In genomic region chr14:102965841-102966240, GRCm38 (mm10) we compare ENCODE assay signal across 26 mouse cellular contexts. TPM values are rescaled to one million over a fixed set of nuclear protein-coding genes. Genes with fewer than 3 reads are reported as not detected.
DNase-seq lines count a peak whose midpoint lies in the region; ATAC-seq and TF ChIP-seq lines count a peak whose summit lies in the region.
"Had no signal": no experiment of that assay in that cellular context is flagged by ENCODE, and none has a peak within 500 bp of the region (broad histone marks: within the 10 kb centered on the region; RNA-seq: fewer than 3 reads in every experiment).

No protein-coding gene starts in this region.

- TF ChIP-seq EP300 in stomach, postnatal 0 days (optimal IDR thresholded peaks at IDR 0.05): no peak

- H3K4me2 ChIP-seq in hindbrain, embryonic 13.5 days: no peak overlapping the region
- H3K4me2 ChIP-seq in neural tube, embryonic 13.5 days: no peak overlapping the region
- no peak overlapping the region for H3K4me2 ChIP-seq in stomach, embryonic 14.5 days (replicated peaks; ENCODE audit: low read depth, low read length)
- no peak overlapping the region for H3K4me2 ChIP-seq in stomach, postnatal 0 days (replicated peaks; ENCODE audit: low read depth)
- H3K4me2 ChIP-seq: embryonic facial prominence, embryonic 12.5 days; embryonic facial prominence, embryonic 15.5 days; heart, embryonic 15.5 days; intestine, embryonic 15.5 days had no signal

- no peaks in the 10 kb centered on the region for H3K9me3 ChIP-seq in hindbrain, embryonic 13.5 days
- no peaks in the 10 kb centered on the region for H3K9me3 ChIP-seq in hindbrain, embryonic 10.5 days
- no peaks in the 10 kb centered on the region for H3K9me3 ChIP-seq in neural tube, embryonic 13.5 days
- H3K9me3 ChIP-seq in stomach, embryonic 14.5 days (ENCODE audit: control insufficient read depth, low read depth, low read length): no peaks in the 10 kb centered on the region
- no peaks in the 10 kb centered on the region for H3K9me3 ChIP-seq in stomach, postnatal 0 days (ENCODE audit: control insufficient read depth, low read length)
- H3K9me3 ChIP-seq: embryonic facial prominence, embryonic 12.5 days; embryonic facial prominence, embryonic 15.5 days; heart, embryonic 12.5 days; heart, embryonic 15.5 days; intestine, embryonic 15.5 days had no signal

- no peak overlapping the region for H3K27ac ChIP-seq in hindbrain, embryonic 13.5 days
- no peak overlapping the region for H3K27ac ChIP-seq in hindbrain, embryonic 10.5 days
- H3K27ac ChIP-seq in neural tube, embryonic 13.5 days (replicated peaks): 0 out of 2 replicates have a peak overlapping the region, but pooled peaks have one; percentile 33
- no peak overlapping the region for H3K27ac ChIP-seq in stomach, embryonic 14.5 days (ENCODE audit: low read length)
- no peak overlapping the region for H3K27ac ChIP-seq in stomach, postnatal 0 days (replicated peaks)
- H3K27ac ChIP-seq: embryonic facial prominence, embryonic 12.5 days; embryonic facial prominence, embryonic 15.5 days; heart, embryonic 15.5 days; intestine, embryonic 15.5 days had no signal

- H3K4me1 ChIP-seq in hindbrain, embryonic 13.5 days (replicated peaks): 0 out of 2 replicates have a peak, but pooled peaks cover 3% of the 10 kb centered on the region
- no peaks in the 10 kb centered on the region for H3K4me1 ChIP-seq in hindbrain, embryonic 10.5 days (replicated peaks)
- H3K4me1 ChIP-seq in neural tube, embryonic 13.5 days (replicated peaks): no peaks in the 10 kb centered on the region
- H3K4me1 ChIP-seq in stomach, embryonic 14.5 days (ENCODE audit: control insufficient read depth, insufficient read depth, low read length): no peaks in the 10 kb centered on the region
- H3K4me1 ChIP-seq in stomach, postnatal 0 days (replicated peaks; ENCODE audit: control insufficient read depth, insufficient read depth): no peaks in the 10 kb centered on the region; the same call in 1 of the 2 replicates
- H3K4me1 ChIP-seq: embryonic facial prominence, embryonic 12.5 days; embryonic facial prominence, embryonic 15.5 days; intestine, embryonic 15.5 days had no signal

- no peaks in the 10 kb centered on the region for H3K27me3 ChIP-seq in hindbrain, embryonic 13.5 days
- no peaks in the 10 kb centered on the region for H3K27me3 ChIP-seq in hindbrain, embryonic 10.5 days (ENCODE audit: insufficient read depth, poor library complexity, severe bottlenecking)
- H3K27me3 ChIP-seq in neural tube, embryonic 13.5 days: no peaks in the 10 kb centered on the region
- H3K27me3 ChIP-seq in stomach, embryonic 14.5 days (ENCODE audit: control insufficient read depth, insufficient read depth, low read length): no peaks in the 10 kb centered on the region
- H3K27me3 ChIP-seq in stomach, postnatal 0 days (ENCODE audit: control insufficient read depth, insufficient read depth, low read length): no peaks in the 10 kb centered on the region
- H3K27me3 ChIP-seq: embryonic facial prominence, embryonic 12.5 days; embryonic facial prominence, embryonic 15.5 days; heart, embryonic 12.5 days; heart, embryonic 15.5 days; intestine, embryonic 15.5 days had no signal

- no peak overlapping the region for H3K4me3 ChIP-seq in hindbrain, embryonic 13.5 days
- no peak overlapping the region for H3K4me3 ChIP-seq in hindbrain, embryonic 10.5 days
- H3K4me3 ChIP-seq in neural tube, embryonic 13.5 days: no peak overlapping the region
- no peak overlapping the region for H3K4me3 ChIP-seq in stomach, embryonic 14.5 days (ENCODE audit: low read depth, low read length)
- H3K4me3 ChIP-seq in stomach, postnatal 0 days (ENCODE audit: low read depth, low read length): no peak overlapping the region
- H3K4me3 ChIP-seq: embryonic facial prominence, embryonic 12.5 days; embryonic facial prominence, embryonic 15.5 days; heart, embryonic 12.5 days; heart, embryonic 15.5 days; intestine, embryonic 15.5 days had no signal

- no peak overlapping the region for H3K9ac ChIP-seq in hindbrain, embryonic 13.5 days
- H3K9ac ChIP-seq in neural tube, embryonic 13.5 days: no peak overlapping the region
- no peak overlapping the region for H3K9ac ChIP-seq in stomach, embryonic 14.5 days (replicated peaks; ENCODE audit: low read depth, low read length)
- H3K9ac ChIP-seq in stomach, postnatal 0 days (ENCODE audit: low read length): no peak overlapping the region
- H3K9ac ChIP-seq: embryonic facial prominence, embryonic 12.5 days; embryonic facial prominence, embryonic 15.5 days; forebrain, postnatal 0 days; heart, embryonic 12.5 days; heart, embryonic 15.5 days; intestine, embryonic 15.5 days had no signal

- no peak for TF ChIP-seq CTCF in stomach, postnatal 0 days (IDR thresholded peaks at IDR 0.05; ENCODE audit: low read depth)

- no peaks in the 10 kb centered on the region for H3K36me3 ChIP-seq in hindbrain, embryonic 13.5 days
- no peaks in the 10 kb centered on the region for H3K36me3 ChIP-seq in hindbrain, embryonic 10.5 days
- H3K36me3 ChIP-seq in neural tube, embryonic 13.5 days: no peaks in the 10 kb centered on the region
- H3K36me3 ChIP-seq in stomach, embryonic 14.5 days (ENCODE audit: control insufficient read depth, insufficient read depth, low read length): no peaks in the 10 kb centered on the region
- H3K36me3 ChIP-seq in stomach, postnatal 0 days (ENCODE audit: control insufficient read depth, insufficient read depth, low read length): no peaks in the 10 kb centered on the region
- H3K36me3 ChIP-seq: embryonic facial prominence, embryonic 12.5 days; embryonic facial prominence, embryonic 15.5 days; heart, embryonic 12.5 days; heart, embryonic 15.5 days; intestine, embryonic 15.5 days had no signal

- peak; percentile 94 for ATAC-seq in frontal cortex, adult (ENCODE audit: low TSS enrichment)
- peak; percentile 69; the same call in 1 of the 2 replicates for ATAC-seq in hindbrain, embryonic 13.5 days (ENCODE audit: low FRiP score)
- no peak for ATAC-seq in neural tube, embryonic 13.5 days (ENCODE audit: low read depth)
- 0 out of 2 replicates have a peak, but pooled peaks have one; percentile 14 for ATAC-seq in stomach, embryonic 14.5 days (ENCODE audit: insufficient number of reproducible peaks, insufficient read depth, low FRiP score, low read depth)
- ATAC-seq in stomach, postnatal 0 days (ENCODE audit: low FRiP score, low TSS enrichment): no peak
- ATAC-seq: activated CD4-positive, CD25-positive, alpha-beta regulatory T cell, adult 4 months; forebrain, embryonic 14.5 days; forebrain, postnatal 0 days; intestine, embryonic 15.5 days had no signal

- 49% methylated on average over 1 of the region's 1 CpGs for WGBS in hindbrain, embryonic 13.5 days
- WGBS in hindbrain, embryonic 10.5 days: 84% methylated on average over 1 of the region's 1 CpGs
- 33% methylated on average over 1 of the region's 1 CpGs for WGBS in neural tube, embryonic 13.5 days
- 42% methylated on average over 1 of the region's 1 CpGs for WGBS in stomach, embryonic 14.5 days
- 33% methylated on average over 1 of the region's 1 CpGs for WGBS in stomach, postnatal 0 days

- DNase-seq in frontal cortex, postnatal 10 days (ENCODE audit: low spot score in 2 of 2): no peak
- no peak for DNase-seq in hindbrain, embryonic 10.5 days (ENCODE audit: low spot score)
- DNase-seq in neural tube, embryonic 10.5 days (ENCODE audit: extremely low spot score, low spot score): no peak
- no peak for DNase-seq in stomach, postnatal 0 days (ENCODE audit: low spot score)
- DNase-seq: adrenal gland, adult 8-10 months; adrenal gland, postnatal 25 days; cerebellum, adult 11 months; cerebellum, adult 2 months; cerebellum, adult 9-11 months; cerebellum, postnatal 25 days; forebrain, postnatal 0 days; gastrocnemius, postnatal 10 days; gastrocnemius, postnatal 36 days; heart, postnatal 10 days; heart, postnatal 36 days had no signal

RNA-seq across cellular contexts. Expression of gene Kctd12, which starts 16.6 kb away (rescaled TPM):
- polyA plus RNA-seq in hindbrain, embryonic 13.5 days (2015; fragmentation: Nextera tagmentation; extraction: Ambion mirVana): 9.1 and 16.1 TPM in 2 replicates
- polyA plus RNA-seq in hindbrain, embryonic 10.5 days (2016; fragmentation: Nextera tagmentation; extraction: Ambion mirVana): 4.2 and 5.2 TPM in 2 replicates
- 10.8 and 11.1 TPM in 2 replicates for polyA plus RNA-seq in neural tube, embryonic 13.5 days (2015; fragmentation: Nextera tagmentation; extraction: Ambion mirVana)
- polyA plus RNA-seq in stomach, embryonic 14.5 days (2014; fragmentation: Nextera tagmentation; extraction: Ambion mirVana): 23.2 and 28.4 TPM in 2 replicates
- 6.1 and 8.1 TPM in 2 replicates for polyA plus RNA-seq in stomach, postnatal 0 days (2015; fragmentation: Nextera tagmentation; extraction: Ambion mirVana)

Comparison
In these comparisons a context has a peak if more than half of its experiments do, and no peak if none do; other contexts are left out.
1. ATAC-seq: peak in frontal cortex, adult (single experiment), hindbrain, embryonic 13.5 days (single experiment) and stomach, embryonic 14.5 days (single experiment); none in neural tube, embryonic 13.5 days (single experiment) and stomach, postnatal 0 days (single experiment).